Mouse (Mus musculus): Measurements from ENCODE around the gene Spink4. TPM values are rescaled to one million over a fixed set of nuclear protein-coding genes. Genes with fewer than 3 reads are reported as not detected.

Spink4 gene
- polyA plus RNA-seq, 1 experiment, result not detected

- H3K4me1 ChIP-seq (ENCODE audit: control insufficient read depth, insufficient read depth, low read length), result no peaks in the 10 kb centered on the region
- H3K27ac ChIP-seq (ENCODE audit: insufficient read depth, low read length), result no peak overlapping the region
- no peaks in the 10 kb centered on the region for H3K9me3 ChIP-seq (replicated peaks; ENCODE audit: control insufficient read depth, insufficient read depth, low read length, poor library complexity, severe bottlenecking)
- no peaks in the 10 kb centered on the region for H3K36me3 ChIP-seq (ENCODE audit: control insufficient read depth, insufficient read depth, low read length, poor library complexity, severe bottlenecking)
- no peak for TF ChIP-seq POLR2A (IDR thresholded peaks at IDR 0.05; ENCODE audit: insufficient read depth, low read length)
- TF ChIP-seq EP300 (IDR thresholded peaks at IDR 0.05; ENCODE audit: insufficient read depth, low read depth, low read length), result no peak
- TF ChIP-seq CTCF (IDR thresholded peaks at IDR 0.05; ENCODE audit: low read depth, low read length), result no peak
- no peaks in the 10 kb centered on the region for H3K27me3 ChIP-seq (ENCODE audit: control insufficient read depth, insufficient read depth, low read length, poor library complexity, severe bottlenecking)
- no peak overlapping the region for H3K9ac ChIP-seq (ENCODE audit: low read depth, poor library complexity, severe bottlenecking)
- no peak overlapping the region for H3K4me3 ChIP-seq (ENCODE audit: low read depth, low read length)
These were observed 34.0 kb upstream of the Spink4 start for GRCm38 (mm10) chr4:40885883-40886282.

GRCm38 (mm10) chr4:40888839-40889238, 31.0 kb upstream of the Spink4 start:
- Histone ChIP-seq H3K27me3 (ENCODE audit: control insufficient read depth, insufficient read depth, low read length, poor library complexity, severe bottlenecking) (no peaks in the 10 kb centered on the region), H3K9me3 (replicated peaks; ENCODE audit: control insufficient read depth, insufficient read depth, low read length, poor library complexity, severe bottlenecking) (no peaks in the 10 kb centered on the region), H3K27ac (ENCODE audit: insufficient read depth, low read length) (no peak overlapping the region), H3K9ac (ENCODE audit: low read depth, poor library complexity, severe bottlenecking) (no peak overlapping the region), H3K36me3 (ENCODE audit: control insufficient read depth, insufficient read depth, low read length, poor library complexity, severe bottlenecking) (no peaks in the 10 kb centered on the region), H3K4me3 (ENCODE audit: low read depth, low read length) (no peak overlapping the region), H3K4me1 (ENCODE audit: control insufficient read depth, insufficient read depth, low read length) (no peaks in the 10 kb centered on the region)
- TF ChIP-seq EP300 (IDR thresholded peaks at IDR 0.05; ENCODE audit: insufficient read depth, low read depth, low read length) (no peak), POLR2A (IDR thresholded peaks at IDR 0.05; ENCODE audit: insufficient read depth, low read length) (no peak)

- Histone ChIP-seq H3K27ac (ENCODE audit: insufficient read depth, low read length) (no peak overlapping the region), H3K36me3 (ENCODE audit: control insufficient read depth, insufficient read depth, low read length, poor library complexity, severe bottlenecking) (no peaks in the 10 kb centered on the region), H3K9ac (ENCODE audit: low read depth, poor library complexity, severe bottlenecking) (no peak overlapping the region), H3K4me3 (ENCODE audit: low read depth, low read length) (no peak overlapping the region), H3K9me3 (replicated peaks; ENCODE audit: control insufficient read depth, insufficient read depth, low read length, poor library complexity, severe bottlenecking) (no peaks in the 10 kb centered on the region), H3K4me1 (ENCODE audit: control insufficient read depth, insufficient read depth, low read length) (no peaks in the 10 kb centered on the region), H3K27me3 (ENCODE audit: control insufficient read depth, insufficient read depth, low read length, poor library complexity, severe bottlenecking) (no peaks in the 10 kb centered on the region)
- TF ChIP-seq CTCF (IDR thresholded peaks at IDR 0.05; ENCODE audit: low read depth, low read length) (no peak), EP300 (IDR thresholded peaks at IDR 0.05; ENCODE audit: insufficient read depth, low read depth, low read length) (no peak), POLR2A (IDR thresholded peaks at IDR 0.05; ENCODE audit: insufficient read depth, low read length) (no peak)
These were observed 30.6 kb upstream of the Spink4 start for GRCm38 (mm10) chr4:40889252-40889651.

- TF ChIP-seq POLR2A (IDR thresholded peaks at IDR 0.05; ENCODE audit: insufficient read depth, low read length) (no peak), EP300 (IDR thresholded peaks at IDR 0.05; ENCODE audit: insufficient read depth, low read depth, low read length) (no peak), CTCF (IDR thresholded peaks at IDR 0.05; ENCODE audit: low read depth, low read length) (no peak)
- no peaks in the 10 kb centered on the region for H3K4me1 ChIP-seq (ENCODE audit: control insufficient read depth, insufficient read depth, low read length)
- H3K36me3 ChIP-seq (ENCODE audit: control insufficient read depth, insufficient read depth, low read length, poor library complexity, severe bottlenecking), result no peaks in the 10 kb centered on the region
- H3K4me3 ChIP-seq (ENCODE audit: low read depth, low read length), result no peak overlapping the region
- H3K27me3 ChIP-seq (ENCODE audit: control insufficient read depth, insufficient read depth, low read length, poor library complexity, severe bottlenecking), result no peaks in the 10 kb centered on the region
- H3K9me3 ChIP-seq (replicated peaks; ENCODE audit: control insufficient read depth, insufficient read depth, low read length, poor library complexity, severe bottlenecking), result no peaks in the 10 kb centered on the region
- no peak overlapping the region for H3K27ac ChIP-seq (ENCODE audit: insufficient read depth, low read length)
- H3K9ac ChIP-seq (ENCODE audit: low read depth, poor library complexity, severe bottlenecking), result no peak overlapping the region
These were observed 29.9 kb upstream of the Spink4 start for GRCm38 (mm10) chr4:40889983-40890382.

- Histone ChIP-seq H3K4me3 (ENCODE audit: low read depth, low read length) (no peak overlapping the region), H3K9me3 (replicated peaks; ENCODE audit: control insufficient read depth, insufficient read depth, low read length, poor library complexity, severe bottlenecking) (no peaks in the 10 kb centered on the region), H3K27ac (ENCODE audit: insufficient read depth, low read length) (no peak overlapping the region), H3K36me3 (ENCODE audit: control insufficient read depth, insufficient read depth, low read length, poor library complexity, severe bottlenecking) (no peaks in the 10 kb centered on the region), H3K4me1 (ENCODE audit: control insufficient read depth, insufficient read depth, low read length) (no peaks in the 10 kb centered on the region), H3K27me3 (ENCODE audit: control insufficient read depth, insufficient read depth, low read length, poor library complexity, severe bottlenecking) (no peaks in the 10 kb centered on the region), H3K9ac (ENCODE audit: low read depth, poor library complexity, severe bottlenecking) (no peak overlapping the region)
- TF ChIP-seq CTCF (IDR thresholded peaks at IDR 0.05; ENCODE audit: low read depth, low read length) (no peak), EP300 (IDR thresholded peaks at IDR 0.05; ENCODE audit: insufficient read depth, low read depth, low read length) (no peak), POLR2A (IDR thresholded peaks at IDR 0.05; ENCODE audit: insufficient read depth, low read length) (no peak)
These were observed 28.6 kb upstream of the Spink4 start for GRCm38 (mm10) chr4:40891206-40891605.

- H3K36me3 ChIP-seq (ENCODE audit: control insufficient read depth, insufficient read depth, low read length, poor library complexity, severe bottlenecking), result no peaks in the 10 kb centered on the region
- H3K27me3 ChIP-seq (ENCODE audit: control insufficient read depth, insufficient read depth, low read length, poor library complexity, severe bottlenecking), result no peaks in the 10 kb centered on the region
- TF ChIP-seq CTCF (IDR thresholded peaks at IDR 0.05; ENCODE audit: low read depth, low read length) (no peak), EP300 (IDR thresholded peaks at IDR 0.05; ENCODE audit: insufficient read depth, low read depth, low read length) (no peak), POLR2A (IDR thresholded peaks at IDR 0.05; ENCODE audit: insufficient read depth, low read length) (no peak)
- no peak overlapping the region for H3K4me3 ChIP-seq (ENCODE audit: low read depth, low read length)
- H3K9ac ChIP-seq (ENCODE audit: low read depth, poor library complexity, severe bottlenecking), result no peak overlapping the region
- peaks cover 3% of the 10 kb centered on the region; the same call in 1 of the 2 replicates for H3K9me3 ChIP-seq (replicated peaks; ENCODE audit: control insufficient read depth, insufficient read depth, low read length, poor library complexity, severe bottlenecking)
- H3K27ac ChIP-seq (ENCODE audit: insufficient read depth, low read length), result no peak overlapping the region
- H3K4me1 ChIP-seq (ENCODE audit: control insufficient read depth, insufficient read depth, low read length), result no peaks in the 10 kb centered on the region
These were observed 24.7 kb upstream of the Spink4 start for GRCm38 (mm10) chr4:40895118-40895517.
